Mouse (Mus musculus) bone marrow, adult 2 months (tissue): ENCODE measurements around the gene Sfi1. TPM values are rescaled to one million over a fixed set of nuclear protein-coding genes. Genes with fewer than 3 reads are reported as not detected.

Experiments
- H3K27ac ChIP-seq: fragments of 200-500 bp; 2 replicates; pipeline ENCODE4 v1.5.1; 2012; ENCODE audit warnings: low read depth, mild to moderate bottlenecking, control low read depth, inconsistent platforms, low read length; ENCODE audit not compliant: control insufficient read depth, poor library complexity, insufficient read depth
- H3K4me1 ChIP-seq: fragments of 200-500 bp; 2 replicates; pipeline ENCODE4 v1.6.1; 2011; ENCODE audit warnings: low read length; ENCODE audit not compliant: control insufficient read depth, insufficient read depth
- H3K4me3 ChIP-seq: fragments of 200-500 bp; replicated peaks from 2 replicates; pipeline ENCODE3; 2011; ENCODE audit warnings: mild to moderate bottlenecking, low read depth, low read length, control low read depth; ENCODE audit not compliant: control insufficient read depth
- CTCF ChIP-seq: fragments of 200-500 bp; IDR thresholded peaks from 2 replicates; pipeline ENCODE4 v1.5.1; 2011; ENCODE audit warnings: low read length, control low read depth; ENCODE audit not compliant: control insufficient read depth, insufficient read depth
- POLR2A ChIP-seq: fragments of 200-500 bp; IDR thresholded peaks from 2 replicates; pipeline ENCODE4 v1.6.1; 2011; ENCODE audit warnings: low read depth, mild to moderate bottlenecking, control low read depth, low read length, borderline replicate concordance; ENCODE audit not compliant: control insufficient read depth
- WGBS: fragments of 180-500 bp; shearing (Covaris S2); methylation state at CpG from one replicate; pipeline ENCODE4 v1.1.7; 2018; 5-methylcytosine and 5-hydroxymethylcytosine counted together
- polyA plus RNA-seq: library from polyadenylated mRNA; stranded (reverse); fragments of >200 nt; gene quantifications from 2 replicates; pipeline ENCODE4 v1.2.4, GENCODE M21; 2011; ENCODE audit warnings: low replicate concordance; ENCODE audit not compliant: missing spikeins, insufficient read depth, insufficient read length

The Sfi1 gene
- 15.6 and 33.5 TPM in 2 replicates for polyA plus RNA-seq

GRCm38 (mm10) chr11:3193363-3193762, at the start of gene Sfi1:
Sfi1 (minus strand) TSS chr11:3193463.
- Histone ChIP-seq H3K4me1 (no peaks in the 10 kb centered on the region), H3K27ac (no peak within 1 kb of the TSS), H3K4me3 (peak within 1 kb of the TSS; percentile 0)
- WGBS, result 82% methylated on average over 25 of the region's 25 CpGs
- TF ChIP-seq CTCF (no peak), POLR2A (no peak)

DNA sequence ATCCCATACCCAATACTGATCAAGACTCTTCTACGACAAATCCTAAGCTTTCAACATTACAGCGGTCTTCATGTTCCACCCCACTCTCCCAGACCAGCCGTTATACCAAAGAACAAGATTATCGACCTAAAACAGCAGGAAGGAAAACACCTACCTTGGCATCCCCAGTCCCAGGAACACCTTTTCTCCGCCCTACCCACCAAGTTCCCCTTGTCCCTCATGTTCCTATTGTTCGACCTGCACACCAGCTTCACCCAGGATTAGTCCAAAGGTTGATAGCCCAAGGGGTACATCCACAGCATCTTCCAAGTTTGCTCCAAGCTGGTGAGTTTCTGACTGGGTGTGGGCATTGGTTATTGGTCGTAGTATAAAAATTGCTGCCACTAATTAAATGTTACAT, 49.1 kb upstream of the Sfi1 start:
- WGBS, result 91% methylated on average over 7 of the region's 7 CpGs
- TF ChIP-seq CTCF (no peak), POLR2A (no peak)
- no peaks in the 10 kb centered on the region for H3K4me1 ChIP-seq
- no peak overlapping the region for H3K4me3 ChIP-seq
- no peak overlapping the region for H3K27ac ChIP-seq

DNA sequence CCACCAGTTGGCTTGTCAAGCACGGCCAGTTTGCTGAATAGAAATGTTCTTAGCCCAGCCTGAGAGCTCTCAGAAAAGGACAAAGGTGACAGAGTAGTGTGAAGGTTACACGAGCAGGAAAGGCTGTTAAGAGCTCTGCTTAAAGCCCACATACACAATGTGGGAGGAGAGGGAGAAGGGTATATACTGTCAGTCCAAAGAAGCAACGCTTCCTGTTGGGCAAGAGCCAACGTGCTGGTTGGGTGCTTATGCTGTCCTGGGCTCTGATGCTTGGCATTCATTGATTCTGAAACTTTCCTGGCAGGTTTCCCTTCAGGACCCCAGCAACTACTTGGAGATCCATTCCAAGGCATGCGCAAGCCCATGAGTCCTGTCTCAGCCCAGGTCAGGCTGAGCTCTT, 42.0 kb upstream of the Sfi1 start:
- WGBS, result 62% methylated on average over 5 of the region's 5 CpGs
- TF ChIP-seq CTCF (no peak), POLR2A (no peak)
- H3K4me3 ChIP-seq, result no peak overlapping the region
- no peak overlapping the region for H3K27ac ChIP-seq
- no peaks in the 10 kb centered on the region; the same call in 1 of the 2 replicates for H3K4me1 ChIP-seq

DNA sequence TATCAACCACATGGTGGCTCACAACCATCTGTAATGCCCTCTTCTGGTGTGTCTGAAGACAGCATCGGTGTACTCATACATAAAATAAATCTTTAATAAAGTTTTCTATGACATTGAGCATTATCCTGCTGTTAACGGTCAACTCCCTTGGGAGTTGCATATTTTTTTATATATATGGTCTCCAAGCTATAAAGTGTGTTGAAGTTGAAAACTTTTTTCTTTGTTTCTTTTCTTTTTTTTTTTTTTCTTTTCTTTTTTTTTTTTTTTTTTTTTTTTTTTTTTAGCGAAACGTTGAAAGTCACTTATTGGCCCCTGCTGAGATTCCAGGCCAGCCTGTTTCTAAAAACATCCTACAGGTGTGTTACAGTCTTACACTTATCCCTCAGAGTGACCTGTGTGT, 40.4 kb upstream of the Sfi1 start:
- H3K4me1 ChIP-seq, result no peaks in the 10 kb centered on the region; the same call in 1 of the 2 replicates
- no peak overlapping the region for H3K27ac ChIP-seq
- no peak for TF ChIP-seq POLR2A
- no peak for TF ChIP-seq CTCF
- no peak overlapping the region for H3K4me3 ChIP-seq
- 90% methylated on average over 4 of the region's 4 CpGs for WGBS

DNA sequence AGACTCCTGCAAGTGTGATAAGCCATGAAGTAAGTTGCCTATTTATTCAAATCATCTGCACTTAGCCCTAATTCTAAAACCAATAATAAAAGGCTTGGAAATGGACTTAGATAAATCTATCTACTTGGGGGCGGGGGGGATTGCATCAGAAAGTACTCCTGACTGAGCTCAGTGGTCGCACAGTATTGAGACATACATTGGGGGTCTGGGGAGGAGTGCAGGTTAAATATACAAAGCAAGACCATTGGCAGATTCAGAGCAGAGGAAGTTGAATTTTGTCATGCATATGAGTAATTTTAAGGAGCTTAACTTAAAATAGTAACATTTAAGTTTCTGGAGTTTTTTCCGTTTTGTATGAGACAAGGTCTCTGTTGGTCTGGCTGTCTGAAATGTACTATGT, 39.0 kb upstream of the Sfi1 start:
- Histone ChIP-seq H3K27ac (no peak overlapping the region), H3K4me1 (no peaks in the 10 kb centered on the region; the same call in 1 of the 2 replicates), H3K4me3 (no peak overlapping the region)
- no peak for TF ChIP-seq CTCF
- TF ChIP-seq POLR2A, result no peak
- 53% methylated on average over 3 of the region's 3 CpGs for WGBS

DNA sequence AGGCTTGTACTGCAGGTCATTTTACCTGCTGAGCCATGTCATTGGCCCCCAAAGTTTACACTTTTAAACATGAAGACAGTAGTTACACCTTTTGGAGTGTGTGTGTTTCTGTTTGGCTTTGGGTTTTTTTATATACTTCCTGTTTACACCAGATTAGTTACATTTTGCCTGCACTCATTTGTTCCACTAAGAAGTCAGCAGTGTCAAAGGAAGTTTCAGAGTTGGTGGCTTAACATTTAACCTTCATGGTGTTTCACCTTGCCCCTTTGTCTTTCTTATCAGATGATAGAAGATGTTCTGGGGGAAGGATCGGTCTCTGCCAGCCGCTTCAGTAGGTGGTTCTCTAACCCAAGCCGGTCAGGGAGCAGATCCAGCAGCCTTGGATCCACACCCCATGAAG, 33.9 kb upstream of the Sfi1 start:
- WGBS, result 95% methylated on average over 3 of the region's 3 CpGs
- Histone ChIP-seq H3K4me3 (no peak overlapping the region), H3K27ac (no peak overlapping the region), H3K4me1 (no peaks in the 10 kb centered on the region)
- TF ChIP-seq CTCF (no peak), POLR2A (no peak)

- Histone ChIP-seq H3K4me1 (no peaks in the 10 kb centered on the region), H3K27ac (no peak overlapping the region), H3K4me3 (no peak overlapping the region)
- 84% methylated on average over 5 of the region's 5 CpGs for WGBS
- TF ChIP-seq POLR2A (no peak), CTCF (no peak)
These were observed 29.8 kb upstream of the Sfi1 start for GRCm38 (mm10) chr11:3223105-3223504.

DNA sequence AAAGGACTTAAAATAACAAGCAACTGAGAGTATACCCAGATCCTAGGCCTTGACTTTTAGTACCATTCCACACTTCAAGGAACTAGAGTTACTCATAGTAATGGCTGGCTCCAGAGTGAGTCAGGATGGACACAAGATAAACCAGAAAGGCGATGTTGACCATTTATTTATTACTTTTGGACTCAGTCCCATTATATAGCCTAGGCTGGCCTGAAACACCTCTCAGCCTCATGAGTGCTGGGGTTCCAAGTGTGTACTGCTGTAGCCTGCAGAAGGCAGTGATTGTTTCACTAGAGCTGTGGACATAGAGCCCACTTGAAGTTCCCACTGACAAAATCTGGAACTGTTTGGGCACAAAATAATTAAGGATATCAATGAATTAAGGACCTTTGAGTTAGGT, 19.3 kb upstream of the Sfi1 start:
- WGBS, result 89% methylated on average over 1 of the region's 1 CpGs
- Histone ChIP-seq H3K4me3 (no peak overlapping the region), H3K4me1 (no peaks in the 10 kb centered on the region), H3K27ac (no peak overlapping the region)
- TF ChIP-seq POLR2A (no peak), CTCF (no peak)

DNA sequence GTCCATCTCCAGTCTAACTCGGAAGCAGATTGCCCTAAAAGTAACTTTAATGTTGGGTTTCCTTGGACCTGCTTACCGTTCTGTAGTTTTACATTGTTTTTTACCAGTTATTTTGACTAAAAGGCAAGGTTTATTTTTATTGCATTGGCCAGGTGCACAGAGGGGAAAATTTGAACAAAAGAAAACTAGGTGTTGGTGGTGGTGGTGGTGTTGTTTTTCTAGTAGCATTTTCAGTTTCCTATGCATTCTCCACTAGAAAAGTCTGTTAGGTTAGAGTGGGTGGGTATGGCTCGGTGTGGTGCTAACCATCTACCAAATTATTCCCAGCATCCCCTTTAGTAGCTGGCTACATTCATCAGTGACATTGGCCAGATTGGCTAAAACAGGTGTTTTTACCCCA, 13.5 kb upstream of the Sfi1 start:
- H3K4me3 ChIP-seq, result no peak overlapping the region
- WGBS, result 97% methylated on average over 3 of the region's 3 CpGs

More for the DNA sequence above, 13.5 kb upstream of the Sfi1 start:
- TF ChIP-seq POLR2A, result no peak
- TF ChIP-seq CTCF, result no peak
- Histone ChIP-seq H3K27ac (no peak overlapping the region), H3K4me1 (no peaks in the 10 kb centered on the region)
